Mouse (Mus musculus) hematopoietic multipotent progenitor cell, adult 10-12 weeks (in vitro differentiated cells): Measurements from ENCODE around the gene Ptgir. TPM values are rescaled to one million over a fixed set of nuclear protein-coding genes. Genes with fewer than 3 reads are reported as not detected.

Source experiments
- polyA plus RNA-seq: library from polyadenylated mRNA; stranded (reverse); fragments of >175 nt; gene quantifications from 2 replicates; pipeline ENCODE4 v1.2.3, GENCODE M21; 2012; ENCODE audit warnings: low replicate concordance

Ptgir gene
- polyA plus RNA-seq, result 4.6 and 8.1 TPM in 2 replicates

GRCm38 (mm10) chr7:16906281-16906680, at the start of gene Ptgir:
Gene Ptgir (plus strand): TSS chr7:16906490.

GRCm38 (mm10) chr7:16875310-16875325, 31.2 kb upstream of the Ptgir start, which contains the start of gene Dact3:
Gene Dact3 (plus strand): TSS chr7:16875317.

GRCm38 (mm10) chr7:16891641-16892351, 14.5 kb upstream of the Ptgir start, which contains the start of gene Gng8:
Gene Gng8 (plus strand): TSS chr7:16891786.

GRCm38 (mm10) chr7:16924037-16924834, 17.9 kb downstream of the Ptgir start, which contains the start of gene Calm3:
Gene Calm3 (minus strand): TSS chr7:16924114.

GRCm38 (mm10) chr7:16944061-16944807, 37.9 kb downstream of the Ptgir start, which contains the start of gene Pnmal2:
Gene Pnmal2 (plus strand): TSS chr7:16944682.

GRCm38 (mm10) chr7:16959539-16960187, 53.4 kb downstream of the Ptgir start, which contains the start of gene Pnmal1:
Gene Pnmal1 (plus strand): TSS chr7:16959679.

Other genes with a start within 250 kb of the Ptgir start
- not detected in 2 replicates for gene Ceacam15, start 230.8 kb upstream of the Ptgir start, polyA plus RNA-seq
- not detected in 2 replicates for gene Ceacam9, start 184.6 kb upstream of the Ptgir start, polyA plus RNA-seq
- 289 and 578 TPM in 2 replicates for gene Ap2s1, start 168.1 kb upstream of the Ptgir start, polyA plus RNA-seq
- 36.7 and 59.7 TPM in 2 replicates for gene Slc1a5, start 125.2 kb upstream of the Ptgir start, polyA plus RNA-seq
- 82.0 and 125 TPM in 2 replicates for gene Strn4, start 90.6 kb upstream of the Ptgir start, polyA plus RNA-seq
- 34.0 and 48.4 TPM in 2 replicates for gene Fkrp, start 89.8 kb upstream of the Ptgir start, polyA plus RNA-seq
- 180 and 196 TPM in 2 replicates for gene Prkd2, start 63.6 kb upstream of the Ptgir start, polyA plus RNA-seq
- gene Dact3, start 31.2 kb upstream of the Ptgir start, polyA plus RNA-seq, result 1.0 and 2.8 TPM in 2 replicates
- gene Gng8, start 14.7 kb upstream of the Ptgir start, polyA plus RNA-seq, result not detected in 2 replicates
- gene Calm3, start 17.6 kb downstream of the Ptgir start, polyA plus RNA-seq, result 519 and 714 TPM in 2 replicates
- 0.10 and 0.17 TPM in 2 replicates for gene Pnmal2, start 38.2 kb downstream of the Ptgir start, polyA plus RNA-seq
- gene Pnmal1, start 53.2 kb downstream of the Ptgir start, polyA plus RNA-seq, result not detected in 2 replicates
- 1.1 and 1.4 TPM in 2 replicates for gene Gm42372, start 76.6 kb downstream of the Ptgir start, polyA plus RNA-seq
- gene Ccdc8, start 86.2 kb downstream of the Ptgir start, polyA plus RNA-seq, result 0.54 and 0.73 TPM in 2 replicates
- gene Ppp5c, start 121.4 kb downstream of the Ptgir start, polyA plus RNA-seq, result 89.0 and 144 TPM in 2 replicates
- gene Hif3a, start 155.9 kb downstream of the Ptgir start, polyA plus RNA-seq, result 0.46 and 0.98 TPM in 2 replicates
- not detected in 2 replicates for gene Psg16, start 167.6 kb downstream of the Ptgir start, polyA plus RNA-seq
- not detected in 2 replicates for gene Ceacam3, start 243.8 kb downstream of the Ptgir start, polyA plus RNA-seq